Mouse (Mus musculus) C2C12 (cell line): Measurements from ENCODE around the gene Cdk5.

Experiments
- CEBPB ChIP-seq: IDR thresholded peaks from one replicate; pipeline ENCODE4 v1.6.1; 2011; ENCODE audit warnings: low read depth, mild to moderate bottlenecking, control low read depth, moderate library complexity
- CTCF ChIP-seq: IDR thresholded peaks from one replicate; pipeline ENCODE4 v1.5.1; 2011; ENCODE audit not compliant: control insufficient read depth, insufficient read depth, insufficient read length
- FOSL1 ChIP-seq: IDR thresholded peaks from one replicate; pipeline ENCODE4 v1.8.0; 2011; ENCODE audit warnings: mild to moderate bottlenecking, low read length; ENCODE audit not compliant: poor library complexity, insufficient read depth, severe bottlenecking
- MAX ChIP-seq: IDR thresholded peaks from one replicate; pipeline ENCODE4 v1.6.1; 2011; ENCODE audit warnings: mild to moderate bottlenecking, control low read depth
- MYOD1 ChIP-seq: IDR thresholded peaks from one replicate; pipeline ENCODE4 v1.6.1; 2011; ENCODE audit warnings: low read depth; ENCODE audit not compliant: control insufficient read depth, insufficient read length
- MYOG ChIP-seq: IDR thresholded peaks from one replicate; pipeline ENCODE4 v1.6.1; 2011; ENCODE audit not compliant: control insufficient read depth, insufficient read length; ENCODE audit errors: extremely low read depth
- USF1 ChIP-seq: IDR thresholded peaks from one replicate; pipeline ENCODE4 v1.6.1; 2011; ENCODE audit warnings: low read depth, mild to moderate bottlenecking, control low read depth, moderate library complexity

GRCm38 (mm10) chr5:24441187-24441586, 17.9 kb upstream of the Cdk5 start:
- TF ChIP-seq CTCF (no peak), CEBPB (no peak), MAX (no peak), USF1 (no peak), MYOG (no peak), FOSL1 (no peak), MYOD1 (no peak)
